Mouse (Mus musculus): ENCODE results near the gene Piwil4.
A peak's percentile ranks its signal among the peaks of the same experiment; 100 is the strongest.
"Not testable (repeated sequence)": the region's sequence is repeated elsewhere in the genome, so short reads cannot be mapped to it uniquely, and the experiment has no call there.

The Piwil4 gene

GRCm38 (mm10) chr9:14726005-14726404 is 14.5 kb downstream of the Piwil4 start:
- DNase-seq (ENCODE audit: low spot score in 2 of 2) = no peak

GRCm38 (mm10) chr9:14724755-14725420 is 15.6 kb downstream of the Piwil4 start:
- DNase-seq (ENCODE audit: low spot score in 2 of 2) = no peak

GRCm38 (mm10) chr9:14721610-14722009 is 18.9 kb downstream of the Piwil4 start:
- DNase-seq (ENCODE audit: low spot score in 2 of 2) = no peak

- no peak for DNase-seq (ENCODE audit: low spot score in 2 of 2)
These were observed 20.1 kb downstream of the Piwil4 start for GRCm38 (mm10) chr9:14720384-14720783.

GRCm38 (mm10) chr9:14718332-14718691 is 22.2 kb downstream of the Piwil4 start:
- no peak for DNase-seq (ENCODE audit: low spot score in 2 of 2)

- no peak for DNase-seq (ENCODE audit: low spot score in 2 of 2)
These were observed 22.7 kb downstream of the Piwil4 start for GRCm38 (mm10) chr9:14717689-14718331.

GRCm38 (mm10) chr9:14715258-14715657 is 25.3 kb downstream of the Piwil4 start:
- DNase-seq (ENCODE audit: low spot score in 2 of 2) = no peak

- no peak for DNase-seq (ENCODE audit: low spot score in 2 of 2)
These were observed 29.6 kb downstream of the Piwil4 start for GRCm38 (mm10) chr9:14710910-14711309.

GRCm38 (mm10) chr9:14705321-14706162 is 35.0 kb downstream of the Piwil4 start:
- no peak for DNase-seq (ENCODE audit: low spot score in 2 of 2)

GRCm38 (mm10) chr9:14700795-14701194 is 39.7 kb downstream of the Piwil4 start:
- DNase-seq (ENCODE audit: low spot score in 2 of 2) = not testable (repeated sequence)

- no peak for DNase-seq (ENCODE audit: low spot score in 2 of 2)
These were observed 41.3 kb downstream of the Piwil4 start for GRCm38 (mm10) chr9:14699288-14699640.

- peak; percentile 85 to 89 for DNase-seq (ENCODE audit: low spot score in 2 of 2)
These were observed 41.8 kb downstream of the Piwil4 start for GRCm38 (mm10) chr9:14698582-14699287.

- DNase-seq (ENCODE audit: low spot score in 2 of 2) = no peak
These were observed 42.6 kb downstream of the Piwil4 start for GRCm38 (mm10) chr9:14697903-14698302.

- no peak for DNase-seq (ENCODE audit: low spot score in 2 of 2)
These were observed 51.0 kb downstream of the Piwil4 start for GRCm38 (mm10) chr9:14689376-14690108.

GRCm38 (mm10) chr9:14684363-14684762 is 56.2 kb downstream of the Piwil4 start:
- DNase-seq (ENCODE audit: low spot score in 2 of 2) = no peak

GRCm38 (mm10) chr9:14682741-14683140 is 57.8 kb downstream of the Piwil4 start:
- DNase-seq (ENCODE audit: low spot score in 2 of 2) = no peak

GRCm38 (mm10) chr9:14680584-14680983 is 59.9 kb downstream of the Piwil4 start:
- DNase-seq (ENCODE audit: low spot score in 2 of 2) = no peak

- DNase-seq (ENCODE audit: low spot score in 2 of 2) = peak; percentile 49 to 73
These were observed 64.5 kb downstream of the Piwil4 start for GRCm38 (mm10) chr9:14675707-14676691.

GRCm38 (mm10) chr9:14674506-14674905 is 66.0 kb downstream of the Piwil4 start:
- DNase-seq (ENCODE audit: low spot score in 2 of 2) = no peak

- DNase-seq (ENCODE audit: low spot score in 2 of 2) = no peak
These were observed 67.4 kb downstream of the Piwil4 start for GRCm38 (mm10) chr9:14673109-14673508.

Measured in urinary bladder, adult 18-20 months (tissue).